Mouse (Mus musculus) kidney, adult 2 months (tissue): ENCODE data around the gene Usp48.

Experiments used
- CTCF ChIP-seq: fragments of 200-500 bp; conservative IDR thresholded peaks from 2 replicates; pipeline ENCODE4 v1.5.1; 2011; ENCODE audit warnings: low read depth, mild to moderate bottlenecking, control low read depth, low read length, moderate library complexity, mixed read lengths; ENCODE audit not compliant: insufficient read depth, insufficient read length
- POLR2A ChIP-seq: fragments of 200-500 bp; IDR thresholded peaks from one replicate; pipeline ENCODE4 v1.6.1; 2011; ENCODE audit warnings: low read depth, low read length, control low read depth

DNA sequence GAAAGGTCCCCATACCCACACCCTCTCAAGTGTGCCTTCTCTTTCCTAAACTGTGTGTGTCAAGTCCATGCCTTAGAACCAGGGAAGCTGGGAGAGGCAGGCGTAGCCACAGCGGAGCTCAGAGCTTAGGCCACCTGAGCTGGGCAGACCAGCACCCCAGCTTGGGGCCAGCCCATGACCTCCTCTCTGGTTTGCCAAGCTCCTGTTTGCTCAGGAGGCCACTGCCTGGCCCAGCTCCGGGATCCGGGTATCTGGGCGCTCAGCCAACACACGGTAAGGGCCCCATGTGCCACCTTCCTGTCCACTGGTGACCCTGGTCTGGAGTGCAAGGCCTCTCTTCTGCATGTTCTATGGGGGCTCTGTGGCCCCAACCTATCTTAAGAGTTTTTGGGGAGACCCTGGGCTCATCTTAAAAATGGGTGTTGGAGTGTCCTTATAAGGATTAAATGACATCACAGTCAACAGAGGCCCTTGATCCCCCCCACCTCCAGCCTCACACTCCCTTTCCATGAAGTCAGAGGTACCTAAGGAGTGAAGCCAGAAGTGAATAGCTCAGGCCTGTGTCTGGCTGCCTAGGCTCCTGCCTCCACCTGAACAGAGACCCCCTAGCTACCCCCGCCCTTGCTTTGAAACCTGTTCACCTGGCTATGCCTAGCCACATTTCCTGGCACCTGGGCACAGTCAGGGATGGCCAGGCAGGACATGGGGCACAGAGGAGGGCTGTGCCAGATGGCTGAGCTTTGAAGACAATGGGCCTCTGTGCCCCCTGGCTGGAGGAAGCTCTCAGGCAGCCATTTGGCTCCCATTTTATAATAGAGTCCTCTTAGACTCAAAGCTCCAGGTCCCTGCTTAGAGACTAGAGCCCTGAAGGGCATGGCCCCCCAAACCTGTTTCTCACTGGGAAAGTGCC lies 104.8 kb downstream of the Usp48 start:
- TF ChIP-seq POLR2A = no peak
- no peak for TF ChIP-seq CTCF
